Mouse (Mus musculus) lung, adult 10 weeks (tissue): ENCODE results near the gene 4930470P17Rik. TPM values are rescaled to one million over a fixed set of nuclear protein-coding genes. Genes with fewer than 3 reads are reported as not detected.

Experiments used
- polyA plus RNA-seq: library from polyadenylated mRNA; stranded (reverse); fragments of 350-450 nt; fragmentation: Illumina TruSeq; extraction: RNeasy Lipid Tissue Mini Kit (QIAGEN cat#74804); gene quantifications from one replicate; pipeline ENCODE4 v1.2.3, GENCODE M21; 2014; ENCODE audit warnings: low read depth, low replicate concordance; ENCODE audit not compliant: insufficient read depth

Gene 4930470P17Rik
- polyA plus RNA-seq: not detected

DNA sequence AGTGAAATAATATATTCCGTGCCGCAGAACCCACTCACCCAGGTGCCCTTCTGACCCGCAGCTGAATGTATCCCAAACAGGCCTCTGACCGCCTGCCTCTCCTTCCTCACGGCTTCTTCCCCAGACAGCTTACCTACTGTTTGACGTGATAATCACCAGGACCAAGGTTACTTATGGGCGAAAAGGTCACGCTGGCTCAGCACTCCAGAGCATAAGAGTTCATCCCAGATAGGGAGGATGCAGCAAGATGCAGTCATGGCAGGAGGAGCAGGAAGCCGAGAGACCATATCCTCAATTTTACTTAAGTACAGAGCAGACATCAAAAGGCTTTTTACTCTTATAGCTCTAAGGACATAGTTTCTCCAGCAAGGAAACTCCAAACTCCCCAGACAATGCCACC lies at the start of gene 4930470P17Rik:
4930470P17Rik (minus strand) TSS at position 101 of the 400 bp plus-strand sequence.

Other genes starting within 250 kb of the 4930470P17Rik start
- 4.9 TPM for gene Bcas1, start 174.2 kb downstream of the 4930470P17Rik start, polyA plus RNA-seq
- gene Pfdn4, start 105.6 kb downstream of the 4930470P17Rik start, polyA plus RNA-seq: 40.4 TPM
- not detected for gene Cyp24a1, start 104.9 kb downstream of the 4930470P17Rik start, polyA plus RNA-seq
- gene Dok5, start 129.8 kb upstream of the 4930470P17Rik start, polyA plus RNA-seq: 0.13 TPM